ENCODE assay signal across 24 mouse cellular contexts in the genomic region with DNA sequence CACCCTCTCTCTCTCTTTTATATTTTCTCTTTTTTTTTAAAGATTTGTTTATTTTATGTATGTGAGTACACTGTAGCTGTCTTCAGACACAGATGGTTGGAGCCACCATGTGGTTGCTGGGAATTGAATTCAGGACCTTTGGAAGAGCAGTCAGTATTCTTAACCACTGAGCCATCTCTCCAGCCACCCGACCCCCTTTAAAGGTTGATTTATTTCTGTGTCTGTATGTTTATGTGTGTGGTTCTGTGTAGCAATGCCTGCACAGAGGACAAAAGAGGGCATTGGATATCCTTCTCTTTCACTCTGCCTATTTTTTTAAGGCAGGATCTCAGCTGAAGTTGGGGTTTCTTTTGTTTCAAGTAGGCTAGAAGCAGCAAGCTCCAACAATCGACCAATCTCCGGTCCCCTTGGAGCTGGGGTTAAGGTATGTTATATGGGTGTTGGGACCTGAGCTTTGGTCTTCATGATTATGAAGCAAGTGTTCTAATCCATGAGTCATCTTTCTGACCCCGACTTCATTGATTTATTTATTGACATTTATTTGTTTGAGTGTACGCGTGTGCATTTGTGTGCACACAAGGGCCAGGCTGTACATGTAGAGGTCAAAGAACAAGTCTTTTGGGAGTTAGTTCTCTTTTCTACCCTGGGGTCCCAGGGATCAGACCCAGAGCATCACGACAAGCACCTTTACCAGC. TPM values are rescaled to one million over a fixed set of nuclear protein-coding genes. Genes with fewer than 3 reads are reported as not detected.
DNase-seq lines count a peak whose midpoint lies in the region; ATAC-seq and TF ChIP-seq lines count a peak whose summit lies in the region.
"Had no signal": no experiment of that assay in that cellular context is flagged by ENCODE, and none has a peak within 500 bp of the region (broad histone marks: within the 10 kb centered on the region; RNA-seq: fewer than 3 reads in every experiment).

No protein-coding gene starts in this region.

- peaks cover 2% of the 10 kb centered on the region for H3K4me1 ChIP-seq in heart, adult 2 months (ENCODE audit: control insufficient read depth, insufficient read depth, low read length)
- peaks cover 18% of the 10 kb centered on the region for H3K4me1 ChIP-seq in liver, embryonic 15.5 days (replicated peaks)
- no peaks in the 10 kb centered on the region for H3K4me1 ChIP-seq in liver, postnatal 0 days (ENCODE audit: insufficient read depth)
- H3K4me1 ChIP-seq: embryonic facial prominence, embryonic 12.5 days; embryonic facial prominence, embryonic 15.5 days; hindbrain, embryonic 10.5 days had no signal

- no peak for DNase-seq in heart, adult 2 months
- DNase-seq in heart, adult 8-10 months (ENCODE audit: low spot score), result no peak
- no peak for DNase-seq in liver
- peak; percentile 19 for DNase-seq in liver, postnatal 0 days
- DNase-seq in kidney, adult 11 months, result no peak
- DNase-seq: adrenal gland, adult 2 months; adrenal gland, postnatal 14 days; cerebellum, adult 11 months; cerebellum, adult 2 months; cerebellum, adult 9-11 months; cerebellum, postnatal 25 days; forebrain, postnatal 0 days; gastrocnemius, postnatal 14 days; heart, adult 18-20 months; heart, postnatal 36 days had no signal

- no peaks in the 10 kb centered on the region for H3K9me3 ChIP-seq in liver, embryonic 15.5 days (replicated peaks)
- no peaks in the 10 kb centered on the region for H3K9me3 ChIP-seq in liver, postnatal 0 days (ENCODE audit: low read length)
- H3K9me3 ChIP-seq: embryonic facial prominence, embryonic 12.5 days; embryonic facial prominence, embryonic 15.5 days; hindbrain, embryonic 10.5 days had no signal

- no peak for TF ChIP-seq CTCF in heart, adult 2 months (IDR thresholded peaks at IDR 0.05)
- TF ChIP-seq CTCF in liver, postnatal 0 days (IDR thresholded peaks at IDR 0.05; ENCODE audit: low read depth), result no peak

- H3K36me3 ChIP-seq in heart, adult 2 months (ENCODE audit: control insufficient read depth, insufficient read depth, low read length), result no peaks in the 10 kb centered on the region
- H3K36me3 ChIP-seq in liver, embryonic 15.5 days (replicated peaks), result no peaks in the 10 kb centered on the region
- no peaks in the 10 kb centered on the region for H3K36me3 ChIP-seq in liver, postnatal 0 days (replicated peaks; ENCODE audit: insufficient read depth, low read length)
- H3K36me3 ChIP-seq: hindbrain, embryonic 13.5 days had no signal

- H3K9ac ChIP-seq in heart, adult 2 months (ENCODE audit: low read depth, low read length), result no peak overlapping the region
- no peak overlapping the region for H3K9ac ChIP-seq in liver, embryonic 15.5 days
- no peak overlapping the region for H3K9ac ChIP-seq in liver, postnatal 0 days (replicated peaks)
- H3K9ac ChIP-seq: embryonic facial prominence, embryonic 12.5 days; embryonic facial prominence, embryonic 15.5 days; forebrain, postnatal 0 days; hindbrain, embryonic 13.5 days had no signal

- no peak overlapping the region for H3K4me2 ChIP-seq in liver, embryonic 15.5 days
- no peak overlapping the region for H3K4me2 ChIP-seq in liver, postnatal 0 days (ENCODE audit: low read depth, low read length)
- H3K4me2 ChIP-seq: embryonic facial prominence, embryonic 12.5 days; embryonic facial prominence, embryonic 15.5 days; heart, embryonic 11.5 days; hindbrain, embryonic 13.5 days had no signal

- H3K79me2 ChIP-seq in heart, adult 2 months (replicated peaks; ENCODE audit: control insufficient read depth, insufficient read depth, low read length), result peaks cover 4% of the 10 kb centered on the region; the same call in 1 of the 2 replicates

- TF ChIP-seq POLR2A in heart, adult 2 months (IDR thresholded peaks at IDR 0.05; ENCODE audit: insufficient read depth, low read depth, low read length), result no peak

- no peak for ATAC-seq in liver, embryonic 15.5 days (ENCODE audit: insufficient read depth)
- ATAC-seq in liver, postnatal 0 days, result peak; percentile 89
- ATAC-seq: CD4-positive, CD25-positive, alpha-beta regulatory T cell, adult 4 months; forebrain, embryonic 14.5 days; forebrain, postnatal 0 days; hindbrain, embryonic 16.5 days had no signal

- WGBS in heart, adult 2 months, result 93% methylated on average over 7 of the region's 7 CpGs
- WGBS in liver, embryonic 15.5 days (ENCODE audit: insufficient replicate concordance), result 68% methylated on average over 7 of the region's 7 CpGs
- 67% methylated on average over 7 of the region's 7 CpGs for WGBS in liver, postnatal 0 days (ENCODE audit: insufficient replicate concordance)

- H3K27ac ChIP-seq in heart, adult 2 months, result peak overlapping the region; percentile 27
- H3K27ac ChIP-seq in liver, embryonic 15.5 days (replicated peaks), result peak overlapping the region; percentile 29; the same call in 1 of the 2 replicates
- peak overlapping the region; percentile 84 for H3K27ac ChIP-seq in liver, postnatal 0 days (ENCODE audit: low read depth)
- H3K27ac ChIP-seq: embryonic facial prominence, embryonic 12.5 days; embryonic facial prominence, embryonic 15.5 days; hindbrain, embryonic 10.5 days; hindbrain, embryonic 13.5 days had no signal

- H3K4me3 ChIP-seq in heart, adult 2 months, result no peak overlapping the region
- no peak overlapping the region for H3K4me3 ChIP-seq in liver, embryonic 15.5 days (replicated peaks)
- H3K4me3 ChIP-seq in liver, postnatal 0 days (ENCODE audit: low read depth, low read length), result no peak overlapping the region
- H3K4me3 ChIP-seq: embryonic facial prominence, embryonic 12.5 days; embryonic facial prominence, embryonic 15.5 days; hindbrain, embryonic 10.5 days; hindbrain, embryonic 13.5 days had no signal

- no peaks in the 10 kb centered on the region for H3K27me3 ChIP-seq in heart, adult 2 months (ENCODE audit: control insufficient read depth, insufficient read depth, low read length)
- H3K27me3 ChIP-seq in liver, embryonic 15.5 days, result no peaks in the 10 kb centered on the region
- no peaks in the 10 kb centered on the region for H3K27me3 ChIP-seq in liver, postnatal 0 days (ENCODE audit: insufficient read depth, low read length)
- H3K27me3 ChIP-seq: embryonic facial prominence, embryonic 12.5 days; embryonic facial prominence, embryonic 15.5 days; hindbrain, embryonic 13.5 days had no signal

- intact Hi-C loops in heart, adult 2 months (cut with DNase I), result loop anchor here (10.0 kb wide), 1 partner anchor 485 kb away; a partner anchor contains a TSS

- no peak for TF ChIP-seq EP300 in heart, adult 2 months (IDR thresholded peaks at IDR 0.05; ENCODE audit: insufficient read depth, low read depth, low read length)
- TF ChIP-seq EP300 in liver, postnatal 0 days (IDR thresholded peaks at IDR 0.05; ENCODE audit: low read depth), result peak; percentile 66

RNA-seq across cellular contexts. Expression of a gene that starts 7.9 kb away (rescaled TPM):
- 10 to 100 TPM; 47.4 to 52.0 TPM for total RNA-seq in heart, adult 2 months (2021)
- polyA plus RNA-seq in heart, adult 2 months (2012; rRNA removed), result 19.4 and 41.4 TPM in 2 replicates
- 10 to 100 TPM; 45.4 to 55.7 (median 50.9) TPM for total RNA-seq in heart, adult 8-10 months (2022)
- polyA plus RNA-seq in liver, embryonic 15.5 days (2015; fragmentation: Nextera tagmentation; extraction: Ambion mirVana), result 8.2 and 8.3 TPM in 2 replicates
- 6.4 and 6.9 TPM in 2 replicates for polyA plus RNA-seq in liver, postnatal 0 days (2015; fragmentation: Nextera tagmentation; extraction: Ambion mirVana)

RNA-seq across cellular contexts. Expression of a gene that starts 18.7 kb away (rescaled TPM):
- 10 to 100 TPM; 16.0 to 16.2 TPM for total RNA-seq in heart, adult 2 months (2021)
- polyA plus RNA-seq in heart, adult 2 months (2012; rRNA removed), result 13.4 and 15.1 TPM in 2 replicates
- total RNA-seq in heart, adult 8-10 months (2022), result 10 to 100 TPM; 14.5 to 18.4 (median 16.6) TPM
- 25.1 TPM in 2 replicates for polyA plus RNA-seq in liver, embryonic 15.5 days (2015; fragmentation: Nextera tagmentation; extraction: Ambion mirVana)
- 12.5 and 14.4 TPM in 2 replicates for polyA plus RNA-seq in liver, postnatal 0 days (2015; fragmentation: Nextera tagmentation; extraction: Ambion mirVana)

Comparison
In these comparisons a context has a peak if more than half of its experiments do, and no peak if none do; other contexts are left out.
1. H3K27ac ChIP-seq: peak in every context shown above with its lines; median percentile 84 in liver, postnatal 0 days; 29 in liver, embryonic 15.5 days; 27 in heart, adult 2 months.